Mouse (Mus musculus) MEL (cell line): ENCODE measurements around the gene Esr1. TPM values are rescaled to one million over a fixed set of nuclear protein-coding genes. Genes with fewer than 3 reads are reported as not detected.

Experiments used
- DNase-seq: peaks from one replicate; pipeline ENCODE4 v3.0.0; 2011; ENCODE audit warnings: low read depth, low spot score
- H3K27ac ChIP-seq: 2 replicates; pipeline ENCODE4 v1.5.1; 2012; ENCODE audit warnings: low read depth, mild to moderate bottlenecking, control low read depth, low read length, moderate library complexity; ENCODE audit not compliant: control insufficient read depth
- H3K27me3 ChIP-seq, 2 experiments: fragments of 150-350 bp in 1 of 2; sonication (generic) in 1 of 2; 2 replicates each; pipeline ENCODE4 v1.6.1; 2012; ENCODE audit warnings: low read length in 2 of 2, mild to moderate bottlenecking in 2 of 2, improper control_type of control experiment in 1 of 2, moderate library complexity in 1 of 2; ENCODE audit not compliant: insufficient read depth in 2 of 2, control insufficient read depth in 1 of 2
- H3K36me3 ChIP-seq, 2 experiments: 2 replicates each; pipeline ENCODE4 v1.6.1; 2012 to 2014; ENCODE audit warnings: low read length in 2 of 2, improper control_type of control experiment in 1 of 2, inconsistent platforms in 1 of 2, mild to moderate bottlenecking in 1 of 2; ENCODE audit not compliant: insufficient read depth in 2 of 2, control insufficient read depth in 1 of 2
- H3K4me1 ChIP-seq, 2 experiments: fragments of 150-350 bp in 1 of 2; sonication (generic) in 1 of 2; 2 replicates each; pipeline ENCODE4 v1.6.1; 2012; ENCODE audit warnings: low read length in 2 of 2, improper control_type of control experiment in 1 of 2, mild to moderate bottlenecking in 1 of 2; ENCODE audit not compliant: insufficient read depth in 2 of 2, control insufficient read depth in 1 of 2
- H3K4me3 ChIP-seq, 2 experiments: fragments of 150-350 bp in 1 of 2; sonication (generic) in 1 of 2; 2 replicates each; pipeline ENCODE4 v1.5.1; 2012; ENCODE audit warnings: low read depth in 2 of 2, low read length in 2 of 2, mild to moderate bottlenecking in 2 of 2, moderate library complexity in 2 of 2, control low read depth in 1 of 2, improper control_type of control experiment in 1 of 2; ENCODE audit not compliant: control insufficient read depth in 1 of 2, insufficient read depth in 1 of 2
- H3K79me2 ChIP-seq: 2 replicates; pipeline ENCODE4 v1.6.1; 2012; ENCODE audit warnings: mild to moderate bottlenecking, low read length, moderate library complexity; ENCODE audit not compliant: control insufficient read depth, poor library complexity, insufficient read depth
- H3K9ac ChIP-seq: 2 replicates; pipeline ENCODE4 v1.6.1; 2012; ENCODE audit warnings: low read depth, mild to moderate bottlenecking, control low read depth, low read length, moderate library complexity; ENCODE audit not compliant: control insufficient read depth, poor library complexity, severe bottlenecking
- H3K9me3 ChIP-seq: fragments of 150-350 bp; sonication (generic); replicated peaks from 2 replicates; pipeline ENCODE4 v1.6.1; 2012; ENCODE audit warnings: mild to moderate bottlenecking, low read length, improper control_type of control experiment, moderate library complexity; ENCODE audit not compliant: insufficient read depth
- BHLHE40 ChIP-seq: IDR thresholded peaks from 2 replicates; pipeline ENCODE4 v1.6.1; 2012; ENCODE audit warnings: low read depth, mild to moderate bottlenecking, inconsistent platforms, low read length, improper control_type of control experiment, borderline replicate concordance
- CTCF ChIP-seq, 3 experiments: IDR thresholded peaks in 2 of 3; conservative IDR thresholded peaks in 1 of 3; 2 replicates each; pipeline ENCODE4 v1.5.1; 2011 to 2012; ENCODE audit warnings: low read length in 3 of 3, low read depth in 2 of 3, mild to moderate bottlenecking in 2 of 3, improper control_type of control experiment in 1 of 3, inconsistent platforms in 1 of 3, mixed read lengths in 1 of 3, moderate library complexity in 1 of 3; ENCODE audit not compliant: control insufficient read depth in 1 of 3, insufficient read depth in 1 of 3, poor library complexity in 1 of 3, severe bottlenecking in 1 of 3
- EP300 ChIP-seq, 2 experiments: IDR thresholded peaks; 2 replicates each; pipeline ENCODE4 v1.6.1; 2011; ENCODE audit warnings: improper control_type of control experiment in 2 of 2, low read length in 2 of 2, low read depth in 1 of 2, mild to moderate bottlenecking in 1 of 2
- ETS1 ChIP-seq: IDR thresholded peaks from 2 replicates; pipeline ENCODE4 v1.6.1; 2012; ENCODE audit warnings: low read depth, mild to moderate bottlenecking, inconsistent platforms, low read length, improper control_type of control experiment, moderate library complexity
- GABPA ChIP-seq: IDR thresholded peaks from 2 replicates; pipeline ENCODE4 v1.6.1; 2012; ENCODE audit warnings: low read depth, mild to moderate bottlenecking, inconsistent platforms, low read length, improper control_type of control experiment, moderate library complexity
- GATA1 ChIP-seq: IDR thresholded peaks from 2 replicates; pipeline ENCODE4 v1.6.1; 2011; ENCODE audit warnings: low read depth, low read length, improper control_type of control experiment
- HCFC1 ChIP-seq: IDR thresholded peaks from 2 replicates; pipeline ENCODE4 v1.6.1; 2012; ENCODE audit warnings: low read depth, mild to moderate bottlenecking, inconsistent platforms, low read length, improper control_type of control experiment, moderate library complexity
- KAT2A ChIP-seq: conservative IDR thresholded peaks from 2 replicates; pipeline ENCODE4 v1.6.1; 2012; ENCODE audit warnings: low read depth, low read length, improper control_type of control experiment, inconsistent platforms
- NELFE ChIP-seq: IDR thresholded peaks from 2 replicates; pipeline ENCODE4 v1.6.1; 2011; ENCODE audit warnings: low read depth, low read length, improper control_type of control experiment
- NRF1 ChIP-seq: IDR thresholded peaks from 2 replicates; pipeline ENCODE4 v1.6.1; 2014; ENCODE audit warnings: low read depth, mild to moderate bottlenecking, inconsistent platforms, low read length, improper control_type of control experiment, moderate library complexity; ENCODE audit not compliant: poor library complexity, insufficient read depth, severe bottlenecking
- POLR2AphosphoS2 ChIP-seq: IDR thresholded peaks from 2 replicates; pipeline ENCODE4 v1.6.1; 2011; ENCODE audit warnings: low read length, improper control_type of control experiment
- POLR2AphosphoS5 ChIP-seq: IDR thresholded peaks from 2 replicates; pipeline ENCODE4 v1.6.1; 2012; ENCODE audit warnings: low read depth, borderline replicate concordance, mild to moderate bottlenecking, inconsistent platforms, low read length, moderate library complexity, mixed read lengths
- RAD21 ChIP-seq: IDR thresholded peaks from 2 replicates; pipeline ENCODE4 v1.6.1; 2011; ENCODE audit warnings: mild to moderate bottlenecking, low read depth, low read length, improper control_type of control experiment
- SIN3A ChIP-seq: IDR thresholded peaks from 2 replicates; pipeline ENCODE4 v1.6.1; 2012; ENCODE audit warnings: low read length, improper control_type of control experiment, inconsistent platforms
- UBTF ChIP-seq: IDR thresholded peaks from 2 replicates; pipeline ENCODE4 v1.6.1; 2012; ENCODE audit warnings: low read depth, mild to moderate bottlenecking, inconsistent platforms, low read length, improper control_type of control experiment, moderate library complexity, borderline replicate concordance; ENCODE audit not compliant: insufficient read depth
- USF1 ChIP-seq: IDR thresholded peaks from 2 replicates; pipeline ENCODE4 v1.6.1; 2014; ENCODE audit warnings: low read depth, mild to moderate bottlenecking, inconsistent platforms, low read length, improper control_type of control experiment, moderate library complexity
- ZC3H11A ChIP-seq: IDR thresholded peaks from 2 replicates; pipeline ENCODE4 v1.6.1; 2012; ENCODE audit warnings: low read depth, mild to moderate bottlenecking, inconsistent platforms, low read length, improper control_type of control experiment
- ZKSCAN1 ChIP-seq: IDR thresholded peaks from 2 replicates; pipeline ENCODE4 v1.6.1; 2012; ENCODE audit warnings: low read depth, mild to moderate bottlenecking, inconsistent platforms, low read length, improper control_type of control experiment, moderate library complexity
- ZNF384 ChIP-seq: IDR thresholded peaks from 2 replicates; pipeline ENCODE4 v1.6.1; 2012; ENCODE audit warnings: low read depth, mild to moderate bottlenecking, inconsistent platforms, low read length, improper control_type of control experiment
- polyA plus RNA-seq, 2 experiments: library from polyadenylated mRNA; stranded (reverse) in 1 of 2; unstranded in 1 of 2; fragments of >175 nt in 1 of 2; fragments of >200 nt in 1 of 2; gene quantifications; 2 replicates each; pipeline versions ENCODE4 v1.2.1 to v1.2.4; 2012; ENCODE audit warnings: low replicate concordance in 2 of 2, low read depth in 1 of 2; ENCODE audit not compliant: insufficient read length in 2 of 2, insufficient read depth in 1 of 2, missing spikeins in 1 of 2
- total RNA-seq: library from RNA; depleted of rRNA; stranded (reverse); fragments of 300-350 nt; gene quantifications from 2 replicates; pipeline ENCODE4 v1.2.3, GENCODE M21; 2012

Esr1 gene
- total and polyA plus RNA-seq, 3 experiments: 0.65 to 0.69 TPM; not detected in 1

DNA sequence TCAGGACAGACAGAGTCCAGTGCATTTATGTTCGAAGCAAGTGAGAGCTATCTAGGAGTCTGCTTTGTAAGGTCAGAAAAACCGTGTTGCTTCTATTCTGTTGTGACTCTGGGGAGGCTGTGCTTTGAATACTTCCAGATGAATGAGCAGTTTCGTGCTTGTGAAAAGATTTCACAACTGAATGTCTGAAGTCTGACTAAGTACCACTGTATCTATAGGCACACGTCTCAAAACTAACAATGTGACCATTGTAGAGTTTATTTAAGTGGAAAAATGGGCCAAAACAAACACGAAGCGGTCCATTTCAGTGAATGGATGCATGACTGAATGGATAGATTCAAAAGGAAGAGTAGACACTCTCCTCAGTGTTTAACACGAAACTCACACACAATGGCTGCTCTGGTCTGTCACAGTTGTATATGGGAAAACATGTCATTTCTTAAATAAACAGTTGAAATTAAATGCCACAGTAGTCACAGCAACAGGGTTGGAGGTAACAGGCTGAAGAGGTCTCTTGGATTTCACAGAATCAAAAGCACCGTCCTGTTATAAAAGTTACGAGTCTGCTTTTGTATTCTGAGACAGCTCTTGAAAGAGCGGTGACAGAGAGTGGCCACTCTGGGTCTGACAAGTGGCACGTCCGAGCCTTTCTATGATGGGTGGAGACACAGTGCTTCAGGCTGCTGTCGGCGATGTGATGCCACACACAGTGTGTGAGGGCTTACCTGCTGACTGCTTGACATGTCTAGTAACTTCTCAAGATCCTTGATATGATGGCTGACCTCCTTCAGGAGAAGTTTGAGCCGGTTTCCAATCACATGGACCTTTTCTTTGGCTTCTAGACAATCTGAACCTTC is 421.0 kb downstream of the Esr1 start:
- H3K9ac ChIP-seq: no peak overlapping the region
- H3K36me3 ChIP-seq: no peaks in the 10 kb centered on the region; a peak in 1 of 4 replicates
- no peaks in the 10 kb centered on the region for H3K79me2 ChIP-seq
- DNase-seq: no peak
- no peaks in the 10 kb centered on the region for H3K27me3 ChIP-seq
- H3K27ac ChIP-seq: no peak overlapping the region
- no peak overlapping the region for H3K4me3 ChIP-seq
- H3K4me1 ChIP-seq: no peaks in the 10 kb centered on the region
- TF ChIP-seq BHLHE40: no peak
- no peak for TF ChIP-seq UBTF
- TF ChIP-seq EP300 (IDR thresholded peaks at IDR 0.05; ENCODE audit: low read depth in 1 of 2, low read length in 2 of 2): no peak
- no peak for TF ChIP-seq NELFE
- no peak for TF ChIP-seq POLR2AphosphoS5
- no peak for TF ChIP-seq POLR2AphosphoS2
- no peak for TF ChIP-seq GATA1
- no peak for TF ChIP-seq GABPA
- TF ChIP-seq ZC3H11A: no peak
- no peak for TF ChIP-seq ETS1
- no peak for TF ChIP-seq ZKSCAN1
- no peak for TF ChIP-seq USF1
- TF ChIP-seq NRF1: no peak
- no peak for TF ChIP-seq CTCF (IDR thresholded peaks at IDR 0.05 in 2 of 3, conservative IDR thresholded peaks at IDR 0.05 in 1 of 3; ENCODE audit: control insufficient read depth in 1 of 3, insufficient read depth in 1 of 3, low read depth in 2 of 3, low read length in 3 of 3, poor library complexity in 1 of 3, severe bottlenecking in 1 of 3)
- no peak for TF ChIP-seq SIN3A
- no peak for TF ChIP-seq KAT2A
- TF ChIP-seq ZNF384: no peak
- TF ChIP-seq HCFC1: no peak
- TF ChIP-seq RAD21: no peak
- no peaks in the 10 kb centered on the region for H3K9me3 ChIP-seq

DNA sequence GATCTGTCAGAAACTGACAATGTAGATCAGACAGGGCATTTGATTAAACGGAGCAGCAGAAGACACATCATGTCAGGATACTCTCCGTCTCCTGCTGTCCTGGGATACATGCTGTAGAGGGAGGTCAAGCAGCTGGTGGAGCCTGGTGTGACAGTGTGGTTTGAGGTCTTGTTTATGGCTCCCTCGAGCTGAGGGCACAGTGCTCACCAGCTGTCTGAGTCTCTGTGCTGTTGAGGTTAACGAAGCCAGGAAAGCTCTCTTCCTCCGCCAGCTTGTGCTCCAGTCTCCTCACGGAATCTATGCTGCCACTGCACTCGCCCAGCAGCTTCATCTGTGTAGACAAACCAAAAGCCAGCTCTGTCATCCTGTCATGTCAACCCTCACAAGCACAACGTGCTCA is 429.9 kb downstream of the Esr1 start:
- Histone ChIP-seq H3K27me3 (no peaks in the 10 kb centered on the region), H3K36me3 (no peaks in the 10 kb centered on the region; a peak in 1 of 4 replicates), H3K27ac (no peak overlapping the region)

More for the DNA sequence above, 429.9 kb downstream of the Esr1 start:
- H3K4me3 ChIP-seq: no peak overlapping the region
- no peaks in the 10 kb centered on the region for H3K79me2 ChIP-seq
- no peak for DNase-seq
- no peak for TF ChIP-seq BHLHE40
- TF ChIP-seq, all 39 proteins: peak for 0
- Histone ChIP-seq H3K4me1 (no peaks in the 10 kb centered on the region), H3K9ac (no peak overlapping the region), H3K9me3 (no peaks in the 10 kb centered on the region)
